Mouse (Mus musculus) kidney, postnatal 10 days (tissue): ENCODE results near the gene Abca7.

Experiments used
- DNase-seq: peaks from one replicate; pipeline ENCODE4 v3.0.0; 2021; ENCODE audit warnings: mixed read lengths

Abca7 gene

GRCm38 (mm10) chr10:79976071-79976721 is 20.1 kb upstream of the Abca7 start:
- DNase-seq: no peak

- no peak for DNase-seq
These were observed 19.6 kb upstream of the Abca7 start for GRCm38 (mm10) chr10:79976722-79977107.

- DNase-seq: no peak
These were observed 19.0 kb upstream of the Abca7 start for GRCm38 (mm10) chr10:79977324-79977723.

GRCm38 (mm10) chr10:79978061-79978460 is 18.2 kb upstream of the Abca7 start:
- DNase-seq: no peak

- DNase-seq: no peak
These were observed 16.7 kb upstream of the Abca7 start for GRCm38 (mm10) chr10:79979401-79980155.

GRCm38 (mm10) chr10:79983205-79983604 is 13.1 kb upstream of the Abca7 start:
- no peak for DNase-seq

GRCm38 (mm10) chr10:79983670-79984069 is 12.6 kb upstream of the Abca7 start:
- peak; percentile 84 for DNase-seq

GRCm38 (mm10) chr10:79984195-79984816 is 12.0 kb upstream of the Abca7 start, which contains the start of gene Tmem259:
Gene Tmem259, minus strand, starts transcription at chr10:79984330.
- DNase-seq: peak; percentile 94

GRCm38 (mm10) chr10:79984871-79985270 is 11.4 kb upstream of the Abca7 start:
- peak; percentile 98 for DNase-seq

- peak; percentile 72 for DNase-seq
These were observed 10.7 kb upstream of the Abca7 start for GRCm38 (mm10) chr10:79985334-79986231.

GRCm38 (mm10) chr10:79986232-79986878 is 9.9 kb upstream of the Abca7 start:
- DNase-seq: peak; percentile 49

- peak; percentile 94 for DNase-seq
These were observed 9.3 kb upstream of the Abca7 start for GRCm38 (mm10) chr10:79986963-79987362.

GRCm38 (mm10) chr10:79987771-79988505 is 8.4 kb upstream of the Abca7 start:
- no peak for DNase-seq

- peak; percentile 89 for DNase-seq
These were observed 7.6 kb upstream of the Abca7 start, which contains the start of gene Cnn2 for GRCm38 (mm10) chr10:79988506-79989271. Gene Cnn2, plus strand, starts transcription at chr10:79988584.

GRCm38 (mm10) chr10:79989272-79989786 is 7.0 kb upstream of the Abca7 start:
- no peak for DNase-seq

- DNase-seq: peak; percentile 65
These were observed 6.4 kb upstream of the Abca7 start for GRCm38 (mm10) chr10:79989870-79990269.

GRCm38 (mm10) chr10:79991099-79991498 is 5.2 kb upstream of the Abca7 start:
- no peak for DNase-seq

- DNase-seq: no peak
These were observed 4.7 kb upstream of the Abca7 start for GRCm38 (mm10) chr10:79991548-79991947.

- peak; percentile 71 for DNase-seq
These were observed 1.7 kb upstream of the Abca7 start for GRCm38 (mm10) chr10:79994397-79995115.

GRCm38 (mm10) chr10:79995636-79996035 is 658 bp upstream of the Abca7 start:
- no peak for DNase-seq
